Mouse (Mus musculus) bone marrow macrophage, adult 2 months (primary cell): ENCODE data around the gene Dhrs4. TPM values are rescaled to one million over a fixed set of nuclear protein-coding genes. Genes with fewer than 3 reads are reported as not detected.

ENCODE experiments used
- H3K27ac ChIP-seq: 2 replicates; pipeline ENCODE4 v1.5.1; 2012; ENCODE audit warnings: low read depth, low read length; ENCODE audit not compliant: insufficient read depth
- H3K4me1 ChIP-seq: 2 replicates; pipeline ENCODE4 v1.6.1; 2012; ENCODE audit warnings: low read length; ENCODE audit not compliant: control insufficient read depth, insufficient read depth
- H3K4me3 ChIP-seq: 2 replicates; pipeline ENCODE4 v1.5.1; 2012; ENCODE audit warnings: mild to moderate bottlenecking, low read length, moderate library complexity; ENCODE audit not compliant: insufficient read depth
- CTCF ChIP-seq: IDR thresholded peaks from 2 replicates; pipeline ENCODE4 v1.5.1; 2012; ENCODE audit warnings: low read depth, mild to moderate bottlenecking, low read length, moderate library complexity
- POLR2A ChIP-seq: IDR thresholded peaks from 2 replicates; pipeline ENCODE4 v1.6.1; 2012; ENCODE audit warnings: mild to moderate bottlenecking, low read depth, low read length, borderline replicate concordance
- polyA plus RNA-seq: library from polyadenylated mRNA; stranded (reverse); fragments of >200 nt; gene quantifications from 2 replicates; pipeline ENCODE4 v1.2.4, GENCODE M21; 2012; ENCODE audit not compliant: missing spikeins, insufficient read depth, insufficient read length

The Dhrs4 gene
- polyA plus RNA-seq = 28.3 and 33.4 TPM in 2 replicates

DNA sequence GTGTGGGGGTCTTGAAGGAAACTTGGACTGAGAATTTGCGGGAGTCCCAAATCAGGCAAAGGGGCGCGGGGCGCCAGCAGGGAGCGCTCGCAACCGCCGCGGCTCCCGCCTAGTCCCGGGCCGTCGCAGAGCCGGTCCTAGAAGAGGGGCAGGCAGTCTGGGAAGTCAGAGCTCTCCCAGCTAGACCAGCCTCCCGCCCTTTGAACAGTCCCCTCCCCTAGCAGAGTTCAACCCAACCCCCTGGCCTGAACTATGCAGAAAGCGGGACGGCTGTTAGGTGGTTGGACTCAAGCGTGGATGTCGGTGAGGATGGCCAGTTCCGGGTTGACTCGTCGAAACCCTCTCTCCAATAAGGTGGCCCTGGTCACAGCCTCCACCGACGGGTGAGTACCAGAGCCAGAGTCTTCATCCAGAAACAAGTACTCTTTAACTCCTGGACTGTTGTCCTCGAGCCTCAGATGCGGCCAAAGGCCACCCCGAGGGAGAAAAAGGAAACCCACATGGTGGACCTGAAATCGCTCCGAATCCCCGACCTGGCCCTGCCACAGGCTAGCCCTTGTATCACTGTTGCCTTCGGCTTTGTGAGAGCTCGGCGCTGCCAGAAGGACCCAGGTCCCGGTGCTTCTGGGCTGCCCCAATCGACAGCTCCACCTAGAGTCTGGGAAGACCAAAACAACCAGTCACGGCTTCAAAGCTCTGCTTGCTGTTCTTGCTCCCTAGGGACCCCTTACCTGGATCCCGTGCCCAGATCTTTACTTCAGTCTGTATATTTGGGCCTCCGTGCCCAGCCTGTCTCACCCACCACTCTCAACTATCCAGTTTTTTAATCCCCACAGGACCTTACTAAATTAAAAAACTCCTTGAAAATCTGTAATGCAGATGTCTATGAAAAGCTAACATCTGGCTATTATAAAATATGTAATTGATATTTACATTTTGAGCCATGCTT, at the start of gene Dhrs4:
Dhrs4 (plus strand) TSS at position 108 of the 949 bp plus-strand sequence.
- Histone ChIP-seq H3K4me1 (no peaks in the 10 kb centered on the region; the same call in 1 of the 2 replicates), H3K4me3 (peak within 1 kb of the TSS; percentile 83), H3K27ac (peak within 1 kb of the TSS; percentile 58)
- TF ChIP-seq CTCF (peak; percentile 58), POLR2A (no peak)

DNA sequence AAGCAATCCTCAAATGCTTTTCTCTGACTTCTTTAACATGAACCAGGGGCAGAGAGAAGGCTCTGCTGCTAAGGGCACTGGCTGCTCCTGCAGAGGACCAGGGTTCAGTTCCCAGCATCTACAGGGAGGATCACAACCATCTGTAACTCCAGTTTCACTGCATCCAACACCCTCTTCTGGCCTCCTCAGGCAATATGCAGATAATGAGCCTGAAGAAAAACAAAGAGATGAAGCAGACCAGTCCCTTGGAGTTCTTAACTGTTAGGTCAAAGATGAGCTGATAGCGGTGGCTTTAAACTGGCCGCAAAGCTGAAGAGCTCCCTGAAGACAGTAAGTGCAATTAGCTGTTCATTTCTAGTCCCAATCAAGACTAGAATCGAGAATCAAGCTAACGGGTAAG, 48.3 kb upstream of the Dhrs4 start:
- H3K27ac ChIP-seq = no peak overlapping the region
- no peak overlapping the region for H3K4me3 ChIP-seq
- H3K4me1 ChIP-seq = no peaks in the 10 kb centered on the region
- TF ChIP-seq POLR2A (no peak), CTCF (no peak)

DNA sequence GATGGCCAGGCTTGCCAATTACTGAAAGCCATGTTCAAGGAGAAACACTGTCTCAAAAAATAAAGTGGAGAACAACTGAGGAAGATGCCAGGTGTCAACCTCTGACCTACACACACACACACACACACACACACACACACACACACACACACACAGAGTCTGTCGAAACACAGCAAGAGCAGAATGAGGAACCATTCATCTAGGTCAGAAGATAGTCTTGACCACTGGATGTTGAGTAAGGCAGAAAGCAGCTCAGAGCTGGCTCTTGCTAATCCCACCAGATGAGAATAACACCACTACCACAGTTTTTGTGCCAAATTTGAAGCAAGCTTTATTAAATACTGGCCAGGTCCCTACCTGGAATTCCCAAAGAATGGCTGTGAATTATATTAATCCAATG, 45.5 kb upstream of the Dhrs4 start:
- no peak overlapping the region for H3K4me3 ChIP-seq
- TF ChIP-seq POLR2A (no peak), CTCF (no peak)

DNA sequence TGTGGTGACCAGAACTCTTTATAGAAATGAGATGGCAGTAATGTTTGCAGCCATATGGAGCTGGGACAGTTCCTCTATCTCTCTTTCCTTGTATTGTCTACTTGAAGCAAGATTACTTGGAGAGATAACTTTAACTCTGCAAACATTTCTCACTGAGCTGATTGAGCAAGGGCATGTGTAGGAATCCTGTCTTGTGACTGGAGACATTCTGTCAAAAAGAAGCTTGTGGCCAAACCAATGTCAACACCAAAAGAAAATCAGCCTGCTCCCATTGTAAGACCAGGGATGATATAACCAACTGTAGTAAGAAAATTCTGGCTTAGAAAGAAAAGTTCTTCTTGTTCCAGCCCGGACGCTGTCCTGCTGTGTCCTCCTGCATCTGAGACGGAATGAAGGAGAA, 43.7 kb upstream of the Dhrs4 start:
- no peaks in the 10 kb centered on the region for H3K4me1 ChIP-seq
- no peak overlapping the region for H3K4me3 ChIP-seq
- H3K27ac ChIP-seq = no peak overlapping the region
- TF ChIP-seq POLR2A = no peak
- no peak for TF ChIP-seq CTCF

More for the DNA sequence above, 45.5 kb upstream of the Dhrs4 start:
- Histone ChIP-seq H3K27ac (no peak overlapping the region), H3K4me1 (no peaks in the 10 kb centered on the region)

DNA sequence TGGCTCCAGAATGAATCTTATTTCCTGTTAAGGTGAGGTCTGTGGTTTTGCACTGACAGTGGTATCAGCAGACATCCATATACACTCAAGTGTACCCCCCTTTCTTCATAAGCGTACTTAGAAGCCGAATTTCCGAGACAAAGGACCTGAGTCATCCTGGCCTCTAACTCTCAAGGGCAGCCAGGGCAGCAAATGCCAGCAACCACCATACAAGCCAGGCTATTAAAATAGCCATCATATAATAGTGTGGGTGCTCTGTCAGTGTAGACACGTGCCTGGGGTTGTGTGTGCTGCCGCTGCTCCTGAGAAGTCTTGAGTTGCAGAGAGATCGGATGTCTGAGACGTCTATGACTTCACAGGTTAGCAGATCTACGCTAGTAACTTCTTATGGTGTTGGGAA, 41.4 kb upstream of the Dhrs4 start:
- TF ChIP-seq POLR2A = no peak
- TF ChIP-seq CTCF = no peak
- Histone ChIP-seq H3K4me1 (no peaks in the 10 kb centered on the region), H3K4me3 (no peak overlapping the region), H3K27ac (no peak overlapping the region)

DNA sequence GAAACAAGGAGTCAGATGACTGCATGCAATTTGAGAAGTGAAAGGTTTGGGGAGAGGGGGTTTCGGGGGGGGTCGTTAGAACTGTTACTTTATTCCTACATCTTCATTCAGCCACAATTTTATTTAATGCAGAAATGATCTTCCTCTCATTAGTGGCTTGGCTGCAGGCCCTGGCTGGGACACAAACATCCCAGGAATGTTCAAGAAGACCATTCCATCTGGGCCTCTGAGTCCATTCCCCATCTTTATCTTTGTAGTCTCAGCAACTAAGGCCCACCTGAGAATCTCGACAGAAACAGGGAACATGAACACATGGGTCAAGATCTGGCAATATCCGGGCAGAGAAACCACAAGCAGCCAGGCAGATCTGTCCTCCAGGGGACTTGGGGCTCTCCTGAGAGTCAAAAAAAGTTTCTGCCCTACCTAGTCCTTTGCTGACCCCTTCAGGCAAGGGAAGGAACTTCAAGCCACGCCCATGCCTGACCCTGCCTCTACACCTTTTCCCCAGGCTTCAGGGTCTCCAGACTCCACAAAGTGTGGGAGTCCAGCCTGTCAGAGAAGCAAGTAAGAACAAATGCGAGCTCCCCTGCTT, 40.3 kb upstream of the Dhrs4 start:
- H3K4me3 ChIP-seq = no peak overlapping the region
- H3K4me1 ChIP-seq = no peaks in the 10 kb centered on the region
- H3K27ac ChIP-seq = no peak overlapping the region
- no peak for TF ChIP-seq POLR2A
- peak; percentile 75 for TF ChIP-seq CTCF

DNA sequence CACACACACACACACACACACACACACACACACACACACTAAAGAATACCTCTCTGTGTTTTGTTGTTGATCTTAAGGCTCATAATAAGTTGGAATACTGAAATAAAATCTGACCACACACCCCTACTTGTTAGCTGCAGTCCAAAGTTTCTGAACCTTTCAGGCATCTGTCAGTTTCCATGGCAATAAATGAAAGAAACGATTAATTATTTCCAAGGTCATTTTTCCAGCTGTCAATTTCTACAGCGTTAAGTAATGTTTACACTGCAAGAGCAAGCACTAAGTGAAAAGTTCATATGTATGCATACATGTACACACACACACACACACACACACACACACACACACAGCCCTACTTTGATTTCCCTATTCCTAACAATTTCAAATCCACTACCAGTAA, 20.9 kb upstream of the Dhrs4 start:
- Histone ChIP-seq H3K27ac (no peak overlapping the region), H3K4me3 (no peak overlapping the region), H3K4me1 (no peaks in the 10 kb centered on the region)
- TF ChIP-seq CTCF (no peak), POLR2A (no peak)

DNA sequence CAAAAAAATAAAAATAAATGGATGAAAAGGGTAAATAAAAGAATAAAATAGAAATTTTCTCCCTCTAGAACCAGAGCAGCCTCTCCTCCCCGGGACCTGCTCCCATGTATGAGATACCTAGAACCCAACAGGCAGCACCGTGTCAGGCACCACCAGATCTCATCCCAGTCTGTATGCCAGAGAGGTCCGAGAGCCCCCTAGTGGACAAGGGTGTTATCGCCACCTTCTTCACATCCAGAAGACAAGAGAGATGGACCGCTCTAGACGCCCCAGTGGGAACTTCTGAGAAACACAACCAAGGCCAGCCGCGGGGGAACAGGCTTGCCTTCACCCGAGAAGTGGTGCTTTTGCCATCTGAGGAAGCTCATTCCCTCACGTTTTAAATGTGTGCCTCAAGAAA, 20.3 kb upstream of the Dhrs4 start:
- no peak for TF ChIP-seq POLR2A
- peak; percentile 68 for TF ChIP-seq CTCF
- Histone ChIP-seq H3K4me3 (no peak overlapping the region), H3K27ac (no peak overlapping the region), H3K4me1 (no peaks in the 10 kb centered on the region)

DNA sequence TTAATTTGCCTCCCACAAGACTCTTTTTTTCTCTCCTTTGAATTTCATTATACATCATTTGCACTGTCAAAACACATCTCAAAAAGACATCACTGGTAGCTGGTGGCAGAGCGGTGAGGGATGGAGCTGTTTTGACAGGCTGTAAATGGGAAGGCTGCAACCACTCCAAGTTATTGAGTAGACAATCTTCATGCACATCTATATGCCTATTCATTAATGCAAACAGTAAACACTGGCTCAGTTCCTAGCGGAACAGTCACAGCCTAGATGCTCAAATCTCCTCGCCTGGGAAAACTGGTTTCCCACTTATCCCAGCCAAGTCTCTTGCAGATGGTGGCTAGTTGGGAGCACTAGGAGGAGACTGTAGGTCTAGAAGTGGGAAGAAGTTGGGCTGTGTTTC, 19.8 kb upstream of the Dhrs4 start:
- Histone ChIP-seq H3K27ac (no peak overlapping the region), H3K4me1 (no peaks in the 10 kb centered on the region), H3K4me3 (no peak overlapping the region)
- TF ChIP-seq CTCF (no peak), POLR2A (no peak)

DNA sequence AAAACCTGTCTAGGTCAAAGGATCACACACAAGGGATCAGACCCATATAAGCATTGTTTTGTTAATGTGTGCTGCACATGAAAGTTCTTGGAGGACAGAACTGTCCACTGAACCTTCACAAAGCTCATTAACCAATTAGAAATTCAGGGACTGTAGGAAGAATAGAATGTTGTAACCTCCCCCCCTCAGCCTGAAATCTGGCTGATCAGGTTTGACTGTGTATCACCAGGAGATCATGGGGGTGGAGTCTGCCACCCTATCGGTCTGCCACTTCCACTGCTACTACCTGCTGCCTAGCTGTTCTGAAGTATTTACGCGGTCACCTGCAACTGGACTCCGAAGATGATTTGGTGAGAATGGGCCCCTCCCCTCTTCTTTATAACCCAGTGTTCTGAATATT, 18.8 kb upstream of the Dhrs4 start:
- H3K27ac ChIP-seq = no peak overlapping the region
- no peak overlapping the region for H3K4me3 ChIP-seq
- TF ChIP-seq CTCF (no peak), POLR2A (no peak)
- no peaks in the 10 kb centered on the region for H3K4me1 ChIP-seq

DNA sequence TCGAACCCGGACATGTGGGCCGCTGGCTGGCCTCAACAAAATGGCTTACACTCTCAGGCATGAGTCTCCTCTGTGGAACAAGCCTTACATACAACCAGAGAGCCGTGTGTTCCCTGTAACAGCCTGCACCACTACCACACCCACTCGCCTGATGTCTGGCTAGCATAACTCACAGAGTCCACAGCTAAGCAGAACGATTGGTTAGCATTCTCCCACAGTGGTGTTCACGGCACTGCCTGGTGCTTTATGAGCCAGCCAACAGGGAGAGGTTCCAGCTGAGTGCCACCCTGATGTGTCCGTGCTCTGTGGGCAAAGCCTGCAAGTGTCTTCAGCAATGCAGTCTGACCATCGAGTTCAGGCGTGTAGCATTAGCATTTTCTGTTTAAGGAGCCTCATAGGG, 18.3 kb upstream of the Dhrs4 start:
- Histone ChIP-seq H3K4me3 (no peak overlapping the region), H3K27ac (no peak overlapping the region), H3K4me1 (no peaks in the 10 kb centered on the region)
- TF ChIP-seq POLR2A = no peak
- TF ChIP-seq CTCF = no peak
